Mouse (Mus musculus): ENCODE data around the gene Cbfa2t2. TPM values are rescaled to one million over a fixed set of nuclear protein-coding genes. Genes with fewer than 3 reads are reported as not detected.

Gene Cbfa2t2
- total and polyA plus RNA-seq, 2 experiments from 2014 or later = 31.3 to 57.8 TPM

DNA sequence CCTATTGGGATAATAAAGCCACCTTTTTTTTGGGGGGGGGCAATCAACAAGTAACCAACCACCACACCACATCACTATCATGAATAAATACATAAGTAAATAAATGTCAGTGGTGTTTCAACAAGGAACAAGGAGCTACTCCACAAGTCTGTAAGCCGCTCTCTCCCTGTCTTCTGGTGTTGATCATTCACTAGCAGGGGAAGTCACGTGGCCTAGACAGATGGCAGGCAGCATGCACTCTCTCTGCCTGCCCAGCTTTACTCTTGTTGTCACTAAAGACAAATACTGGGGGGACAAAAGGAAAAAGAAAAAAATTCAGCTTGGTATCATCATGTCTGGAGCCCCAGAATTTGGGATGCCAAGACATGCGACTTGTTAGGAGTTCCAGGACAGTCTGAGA is 2.9 kb upstream of the Cbfa2t2 start:
- TF ChIP-seq CTCF (IDR thresholded peaks at IDR 0.05) = no peak
- H3K4me2 ChIP-seq (ENCODE audit: low read depth, low read length, poor library complexity, severe bottlenecking) = no peak overlapping the region
- WGBS = 65% methylated on average over 3 of the region's 3 CpGs

DNA sequence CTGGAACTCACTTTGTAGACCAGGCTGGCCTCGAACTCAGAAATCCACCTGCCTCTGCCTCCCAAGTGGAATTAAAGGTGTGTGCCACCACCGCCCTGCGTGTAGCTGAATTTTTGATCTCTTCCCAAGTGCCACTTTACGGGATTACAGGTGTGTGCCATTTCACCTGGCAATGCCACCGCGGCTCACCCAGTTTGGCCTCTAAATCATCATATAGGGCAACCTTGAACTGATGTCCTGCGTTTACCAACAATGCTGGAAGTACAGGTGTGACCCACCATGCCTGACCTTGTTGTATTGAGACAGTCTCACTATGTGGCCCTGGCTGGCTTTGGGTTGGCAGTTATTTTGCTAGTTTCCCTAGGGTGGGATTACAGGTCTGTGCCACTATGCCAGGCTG is 1.6 kb upstream of the Cbfa2t2 start:
- ATAC-seq (ENCODE audit: low FRiP score) = no peak
- Histone ChIP-seq H3K27ac (ENCODE audit: low read depth, low read length) (no peak overlapping the region), H3K9ac (replicated peaks; ENCODE audit: low read length, poor library complexity, severe bottlenecking) (no peak overlapping the region), H3K9me3 (ENCODE audit: low read length) (no peaks in the 10 kb centered on the region), H3K36me3 (ENCODE audit: insufficient read depth, low read length) (no peaks in the 10 kb centered on the region), H3K27me3 (ENCODE audit: insufficient read depth, low read length) (no peaks in the 10 kb centered on the region), H3K4me1 (ENCODE audit: insufficient read depth, low read length) (peaks cover 4% of the 10 kb centered on the region; the same call in 1 of the 2 replicates), H3K4me3 (ENCODE audit: low read depth, low read length) (no peak overlapping the region), H3K4me2 (ENCODE audit: low read depth, low read length, poor library complexity, severe bottlenecking) (no peak overlapping the region)
- DNase-seq (ENCODE audit: low spot score) = no peak
- WGBS = 94% methylated on average over 7 of the region's 7 CpGs
- TF ChIP-seq CTCF (IDR thresholded peaks at IDR 0.05) = no peak

More for the DNA sequence above, 2.9 kb upstream of the Cbfa2t2 start:
- Histone ChIP-seq H3K9ac (replicated peaks; ENCODE audit: low read length, poor library complexity, severe bottlenecking) (no peak overlapping the region), H3K27me3 (ENCODE audit: insufficient read depth, low read length) (no peaks in the 10 kb centered on the region), H3K4me1 (ENCODE audit: insufficient read depth, low read length) (peaks cover 4% of the 10 kb centered on the region; the same call in 1 of the 2 replicates), H3K36me3 (ENCODE audit: insufficient read depth, low read length) (no peaks in the 10 kb centered on the region), H3K4me3 (ENCODE audit: low read depth, low read length) (no peak overlapping the region), H3K9me3 (ENCODE audit: low read length) (no peaks in the 10 kb centered on the region), H3K27ac (ENCODE audit: low read depth, low read length) (no peak overlapping the region)
- ATAC-seq (ENCODE audit: low FRiP score) (no peak), DNase-seq (ENCODE audit: low spot score) (peak; percentile 59)

DNA sequence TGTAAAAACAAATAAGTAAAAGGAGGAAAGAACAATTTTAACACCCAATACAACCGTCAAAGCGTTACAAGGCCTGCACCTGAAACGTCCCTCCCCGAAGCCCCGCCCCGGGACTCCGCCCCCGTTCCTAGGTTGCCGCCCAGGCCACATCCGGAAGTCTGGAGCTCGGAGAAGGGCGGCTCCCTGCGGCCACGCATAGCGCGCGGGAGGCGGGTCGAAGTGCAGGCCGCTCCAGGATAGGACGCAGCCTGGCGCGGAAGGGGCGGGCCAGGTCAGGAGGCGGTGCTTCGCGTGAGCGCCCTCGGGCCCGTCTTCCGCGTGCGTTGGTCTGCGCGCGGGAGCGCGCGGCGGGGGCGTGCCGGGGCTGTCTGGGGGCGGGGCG is 214 bp upstream of the Cbfa2t2 start:
- peaks cover 4% of the 10 kb centered on the region; the same call in 1 of the 2 replicates for H3K4me1 ChIP-seq (ENCODE audit: insufficient read depth, low read length)
- peak overlapping the region; percentile 61 for H3K4me2 ChIP-seq (ENCODE audit: low read depth, low read length, poor library complexity, severe bottlenecking)
- H3K27ac ChIP-seq (ENCODE audit: low read depth, low read length) = peak overlapping the region; percentile 87
- peak overlapping the region; percentile 93; the same call in 1 of the 2 replicates for H3K9ac ChIP-seq (replicated peaks; ENCODE audit: low read length, poor library complexity, severe bottlenecking)
- peak; percentile 98 for ATAC-seq (ENCODE audit: low FRiP score)
- H3K9me3 ChIP-seq (ENCODE audit: low read length) = no peaks in the 10 kb centered on the region
- WGBS = under 1% methylated on average over 27 of the region's 44 CpGs
- peak; percentile 98 for DNase-seq (ENCODE audit: low spot score)
- no peaks in the 10 kb centered on the region for H3K36me3 ChIP-seq (ENCODE audit: insufficient read depth, low read length)
- TF ChIP-seq CTCF (IDR thresholded peaks at IDR 0.05) = peak; percentile 40; the same call in 1 of the 2 replicates
- H3K4me3 ChIP-seq (ENCODE audit: low read depth, low read length) = peak overlapping the region; percentile 89
- H3K27me3 ChIP-seq (ENCODE audit: insufficient read depth, low read length) = no peaks in the 10 kb centered on the region

DNA sequence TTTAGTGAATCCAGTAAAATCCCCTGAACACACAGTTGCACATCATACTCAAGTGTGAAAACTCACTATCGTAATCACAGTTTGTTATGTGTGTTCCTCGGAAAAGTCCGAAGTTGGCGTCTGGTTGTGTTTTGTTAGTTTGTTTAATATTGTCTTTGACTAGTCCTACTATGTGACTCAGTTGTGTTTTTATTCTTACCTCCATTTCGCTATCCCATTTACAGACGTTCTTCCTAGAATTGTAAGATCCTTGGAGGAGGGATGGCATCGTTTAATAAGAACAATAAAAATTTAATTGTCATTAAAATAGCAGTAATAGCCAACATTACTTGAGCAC is 878 bp downstream of the Cbfa2t2 start:
- Histone ChIP-seq H3K4me1 (ENCODE audit: insufficient read depth, low read length) (peaks cover 4% of the 10 kb centered on the region; the same call in 1 of the 2 replicates), H3K9ac (replicated peaks; ENCODE audit: low read length, poor library complexity, severe bottlenecking) (peak overlapping the region; percentile 93), H3K4me2 (ENCODE audit: low read depth, low read length, poor library complexity, severe bottlenecking) (peak overlapping the region; percentile 61), H3K27me3 (ENCODE audit: insufficient read depth, low read length) (no peaks in the 10 kb centered on the region), H3K27ac (ENCODE audit: low read depth, low read length) (0 out of 2 replicates have a peak overlapping the region, but pooled peaks have one; percentile 87), H3K36me3 (ENCODE audit: insufficient read depth, low read length) (no peaks in the 10 kb centered on the region), H3K9me3 (ENCODE audit: low read length) (no peaks in the 10 kb centered on the region), H3K4me3 (ENCODE audit: low read depth, low read length) (peak overlapping the region; percentile 89)
- 16% methylated on average over 7 of the region's 7 CpGs for WGBS
- DNase-seq (ENCODE audit: low spot score) = no peak
- no peak for TF ChIP-seq CTCF (IDR thresholded peaks at IDR 0.05)
- no peak for ATAC-seq (ENCODE audit: low FRiP score)

DNA sequence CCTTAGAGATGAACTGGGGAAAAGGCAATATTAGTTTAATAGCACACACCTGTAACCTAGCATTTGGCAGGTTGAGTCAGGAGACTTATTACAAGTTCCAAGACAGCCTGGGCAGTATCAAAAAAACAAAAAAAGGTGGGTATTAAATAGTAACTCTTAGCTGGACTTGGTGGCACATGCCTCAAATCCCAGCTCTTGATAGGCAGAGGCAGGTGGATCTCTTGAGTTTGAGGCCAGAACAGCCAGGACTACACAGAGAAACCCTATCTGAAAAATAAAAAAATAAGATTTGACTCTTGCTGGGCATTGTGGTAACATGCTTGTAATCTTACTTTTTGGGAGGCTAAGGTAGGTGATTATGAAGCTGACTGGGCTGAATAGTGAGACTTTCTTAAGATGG is 4.2 kb downstream of the Cbfa2t2 start:
- no peaks in the 10 kb centered on the region for H3K27me3 ChIP-seq (ENCODE audit: insufficient read depth, low read length)
- H3K4me1 ChIP-seq (ENCODE audit: insufficient read depth, low read length) = peaks cover 4% of the 10 kb centered on the region; the same call in 1 of the 2 replicates
- no peak for TF ChIP-seq CTCF (IDR thresholded peaks at IDR 0.05)
- ATAC-seq (ENCODE audit: low FRiP score) (no peak), DNase-seq (ENCODE audit: low spot score) (no peak)
- no peak overlapping the region for H3K9ac ChIP-seq (replicated peaks; ENCODE audit: low read length, poor library complexity, severe bottlenecking)
- H3K27ac ChIP-seq (ENCODE audit: low read depth, low read length) = no peak overlapping the region
- H3K9me3 ChIP-seq (ENCODE audit: low read length) = no peaks in the 10 kb centered on the region
- H3K36me3 ChIP-seq (ENCODE audit: insufficient read depth, low read length) = no peaks in the 10 kb centered on the region
- H3K4me3 ChIP-seq (ENCODE audit: low read depth, low read length) = no peak overlapping the region
- H3K4me2 ChIP-seq (ENCODE audit: low read depth, low read length, poor library complexity, severe bottlenecking) = no peak overlapping the region

DNA sequence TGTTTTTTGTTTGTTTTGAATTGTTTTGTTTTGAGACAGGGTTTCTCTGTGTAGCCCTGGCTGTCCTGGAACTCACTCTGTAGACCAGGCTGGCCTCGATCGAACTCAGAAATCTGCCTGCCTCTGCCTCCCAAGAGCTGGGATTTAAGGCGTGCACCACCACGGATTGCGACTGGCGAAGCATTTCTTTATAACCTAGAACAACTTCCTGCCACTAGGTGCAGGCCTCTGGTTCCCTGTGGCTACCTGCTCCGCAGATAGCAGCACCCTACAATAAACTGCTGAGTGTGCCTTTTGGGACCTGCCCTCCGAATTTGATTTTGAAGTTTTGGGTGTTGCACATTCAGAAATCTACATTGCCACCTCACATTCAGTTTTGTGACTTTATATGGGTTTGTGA is 11.5 kb downstream of the Cbfa2t2 start:
- no peak for ATAC-seq (ENCODE audit: low FRiP score)
- no peak overlapping the region for H3K27ac ChIP-seq (ENCODE audit: low read depth, low read length)
- H3K27me3 ChIP-seq (ENCODE audit: insufficient read depth, low read length) = no peaks in the 10 kb centered on the region
- no peak for DNase-seq (ENCODE audit: low spot score)
- no peaks in the 10 kb centered on the region for H3K36me3 ChIP-seq (ENCODE audit: insufficient read depth, low read length)
- H3K4me2 ChIP-seq (ENCODE audit: low read depth, low read length, poor library complexity, severe bottlenecking) = no peak overlapping the region
- no peak overlapping the region for H3K9ac ChIP-seq (replicated peaks; ENCODE audit: low read length, poor library complexity, severe bottlenecking)
- H3K4me3 ChIP-seq (ENCODE audit: low read depth, low read length) = no peak overlapping the region
- H3K4me1 ChIP-seq (ENCODE audit: insufficient read depth, low read length) = no peaks in the 10 kb centered on the region
- WGBS = 99% methylated on average over 8 of the region's 8 CpGs
- no peaks in the 10 kb centered on the region for H3K9me3 ChIP-seq (ENCODE audit: low read length)
- TF ChIP-seq CTCF (IDR thresholded peaks at IDR 0.05) = no peak

Measured in midbrain, postnatal 0 days (tissue).